Mouse (Mus musculus) cerebellum, adult 2 months (tissue): Measurements from ENCODE around the gene Spata13.

Experiments used
- CTCF ChIP-seq: fragments of 200-500 bp; IDR thresholded peaks from 2 replicates; pipeline ENCODE4 v1.5.1; 2011; ENCODE audit warnings: low read depth, mild to moderate bottlenecking, control low read depth, low read length, moderate library complexity, borderline replicate concordance; ENCODE audit not compliant: insufficient read depth
- POLR2A ChIP-seq: fragments of 200-500 bp; IDR thresholded peaks from 2 replicates; pipeline ENCODE4 v1.6.1; 2011; ENCODE audit warnings: low read length, control low read depth, borderline replicate concordance; ENCODE audit not compliant: insufficient read depth

DNA sequence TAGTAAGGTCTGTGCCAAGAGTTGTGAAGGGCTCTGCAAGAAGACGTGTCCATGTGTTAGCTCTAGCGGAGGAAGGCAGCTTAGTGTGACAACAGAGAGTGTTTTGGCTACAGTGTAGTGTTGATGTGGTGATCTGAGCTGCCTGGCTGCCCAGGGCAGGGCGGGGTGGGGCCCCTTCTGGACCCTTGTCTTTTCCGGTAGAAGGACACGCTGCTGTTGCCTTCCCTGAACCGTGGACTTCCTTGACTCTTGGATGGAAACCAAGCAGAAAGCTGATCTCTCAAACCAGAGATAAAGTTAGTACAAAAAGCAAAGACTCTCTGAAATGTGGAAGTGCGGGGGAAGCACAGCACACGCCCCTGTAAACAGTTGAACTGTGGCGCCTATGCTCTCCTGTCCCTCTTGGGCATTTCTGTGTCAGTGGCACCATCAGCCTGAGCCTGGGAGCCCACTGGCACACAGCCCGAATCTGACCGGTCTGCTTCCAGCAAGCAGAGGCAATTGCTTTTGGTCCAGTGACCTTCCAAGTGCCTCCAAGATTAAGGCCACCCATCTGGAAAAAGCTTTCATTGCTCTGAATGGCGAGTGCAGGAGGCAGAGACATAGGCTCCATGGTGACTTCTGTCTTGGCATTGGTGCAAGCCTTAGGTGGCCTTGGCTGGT lies 48.7 kb downstream of the Spata13 start:
- TF ChIP-seq POLR2A (no peak), CTCF (no peak)
